Mouse (Mus musculus) heart, adult 2 months (tissue): ENCODE data around the gene Rnf185.

Source experiments
- EP300 ChIP-seq: fragments of 200-500 bp; IDR thresholded peaks from 2 replicates; pipeline ENCODE4 v1.6.1; 2011; ENCODE audit warnings: low read depth, low read length, control low read depth; ENCODE audit not compliant: insufficient read depth
- POLR2A ChIP-seq: fragments of 200-500 bp; IDR thresholded peaks from 2 replicates; pipeline ENCODE4 v1.6.1; 2011; ENCODE audit warnings: mild to moderate bottlenecking, low read depth, low read length, control low read depth; ENCODE audit not compliant: insufficient read depth

GRCm38 (mm10) chr11:3373591-3374292 is 78.4 kb downstream of the Rnf185 start:
- TF ChIP-seq POLR2A (no peak), EP300 (no peak)
